Mouse (Mus musculus) neural tube, embryonic 11.5 days (tissue): Measurements from ENCODE around the gene Ccdc47. TPM values are rescaled to one million over a fixed set of nuclear protein-coding genes. Genes with fewer than 3 reads are reported as not detected.
"Not testable (repeated sequence)": the region's sequence is repeated elsewhere in the genome, so short reads cannot be mapped to it uniquely, and the experiment has no call there.

ENCODE experiments used
- ATAC-seq: fragments of 200-750 bp; cut with Nextera tagmentation; 2 replicates; pipeline ENCODE4 v1.8.0; 2017; ENCODE audit warnings: moderate number of reproducible peaks, mild to moderate bottlenecking, moderate TSS enrichment, moderate library complexity; ENCODE audit not compliant: insufficient read depth, low FRiP score, low TSS enrichment
- DNase-seq: peaks from one replicate; pipeline ENCODE4 v3.0.0-alpha.2; 2015; ENCODE audit warnings: low spot score
- H3K27ac ChIP-seq: fragments of 300-500 bp; sonication (generic); 2 replicates; pipeline ENCODE4 v1.5.1; 2014; ENCODE audit warnings: low read depth, mild to moderate bottlenecking, low read length
- H3K27me3 ChIP-seq: fragments of 300-500 bp; sonication (generic); 2 replicates; pipeline ENCODE4 v1.6.1; 2014; ENCODE audit warnings: mild to moderate bottlenecking, low read length, mixed read lengths; ENCODE audit not compliant: control insufficient read depth, insufficient read depth
- H3K36me3 ChIP-seq: fragments of 300-500 bp; sonication (generic); 2 replicates; pipeline ENCODE4 v1.6.1; 2014; ENCODE audit warnings: mild to moderate bottlenecking, low read length, moderate library complexity, mixed read lengths; ENCODE audit not compliant: control insufficient read depth, insufficient read depth
- H3K4me1 ChIP-seq: fragments of 300-500 bp; sonication (generic); 2 replicates; pipeline ENCODE4 v1.6.1; 2014; ENCODE audit warnings: low read length, mixed read lengths; ENCODE audit not compliant: control insufficient read depth, insufficient read depth
- H3K4me2 ChIP-seq: fragments of 300-500 bp; sonication (generic); 2 replicates; pipeline ENCODE4 v1.6.1; 2014; ENCODE audit warnings: low read depth, mild to moderate bottlenecking, moderate library complexity
- H3K4me3 ChIP-seq: fragments of 300-500 bp; sonication (generic); 2 replicates; pipeline ENCODE4 v1.5.1; 2014; ENCODE audit warnings: low read depth, low read length
- H3K9ac ChIP-seq: fragments of 300-500 bp; sonication (generic); 2 replicates; pipeline ENCODE4 v1.6.1; 2014; ENCODE audit warnings: mild to moderate bottlenecking, low read length
- H3K9me3 ChIP-seq: fragments of 300-500 bp; sonication (generic); 2 replicates; pipeline ENCODE4 v1.6.1; 2016; ENCODE audit warnings: low read length; ENCODE audit not compliant: control insufficient read depth
- WGBS: fragments of 180-500 bp; shearing (Covaris S2); extraction: QIAGEN DNeasy Blood & Tissue Kit; methylation state at CpG from one replicate; pipeline ENCODE4 v1.1.7; 2014; 5-methylcytosine and 5-hydroxymethylcytosine counted together
- polyA plus RNA-seq: library from polyadenylated mRNA; unstranded; fragments of >200 nt; fragmentation: Nextera tagmentation; extraction: Ambion mirVana; gene quantifications from 2 replicates; pipeline ENCODE4 v1.2.1, GENCODE M21; 2014

Gene Ccdc47
- polyA plus RNA-seq, 1 experiment from 2014 or later = 73.4 TPM

- H3K4me3 ChIP-seq = no peak within 1 kb of the TSS
Observed at GRCm38 (mm10) chr11:106202123-106202465, 14.1 kb downstream of the Ccdc47 start, which contains the start of gene Strada. TSS of gene Strada (minus strand) at chr11:106202168.

GRCm38 (mm10) chr11:106201337-106202122 lies 14.6 kb downstream of the Ccdc47 start:
- 97% methylated on average over 19 of the region's 19 CpGs for WGBS
- H3K36me3 ChIP-seq = peaks cover 9% of the 10 kb centered on the region
- H3K27ac ChIP-seq = no peak overlapping the region
- no peak for DNase-seq
- no peaks in the 10 kb centered on the region for H3K27me3 ChIP-seq
- no peak overlapping the region for H3K9ac ChIP-seq
- no peak overlapping the region for H3K4me3 ChIP-seq
- no peaks in the 10 kb centered on the region for H3K4me1 ChIP-seq
- no peaks in the 10 kb centered on the region for H3K9me3 ChIP-seq
- ATAC-seq = no peak
- no peak overlapping the region for H3K4me2 ChIP-seq

More at GRCm38 (mm10) chr11:106202123-106202465, 14.1 kb downstream of the Ccdc47 start, which contains the start of gene Strada:
- no peak within 1 kb of the TSS for H3K4me2 ChIP-seq
- H3K4me1 ChIP-seq = no peaks in the 10 kb centered on the region
- H3K27me3 ChIP-seq = no peaks in the 10 kb centered on the region
- peaks cover 9% of the 10 kb centered on the region for H3K36me3 ChIP-seq
- DNase-seq = no peak
- ATAC-seq = no peak
- 91% methylated on average over 5 of the region's 5 CpGs for WGBS
- no peak within 1 kb of the TSS for H3K27ac ChIP-seq
- H3K9me3 ChIP-seq = no peaks in the 10 kb centered on the region
- no peak within 1 kb of the TSS for H3K9ac ChIP-seq

- DNase-seq = no peak
- Histone ChIP-seq H3K27me3 (no peaks in the 10 kb centered on the region), H3K9ac (no peak overlapping the region), H3K36me3 (peaks cover 9% of the 10 kb centered on the region), H3K4me2 (no peak overlapping the region), H3K4me3 (no peak overlapping the region), H3K9me3 (no peaks in the 10 kb centered on the region), H3K4me1 (no peaks in the 10 kb centered on the region), H3K27ac (no peak overlapping the region)
- ATAC-seq = no peak
- 86% methylated on average over 6 of the region's 6 CpGs for WGBS
Observed at GRCm38 (mm10) chr11:106200756-106201155, 15.4 kb downstream of the Ccdc47 start.

GRCm38 (mm10) chr11:106199997-106200396 lies 16.1 kb downstream of the Ccdc47 start:
- H3K36me3 ChIP-seq, H3K4me2 ChIP-seq, DNase-seq, H3K9ac ChIP-seq, H3K27me3 ChIP-seq, H3K4me3 ChIP-seq, H3K9me3 ChIP-seq, H3K4me1 ChIP-seq, H3K27ac ChIP-seq, ATAC-seq: not testable (repeated sequence)
- WGBS = 94% methylated on average over 7 of the region's 7 CpGs

- no peak overlapping the region for H3K27ac ChIP-seq
- no peaks in the 10 kb centered on the region for H3K9me3 ChIP-seq
- H3K27me3 ChIP-seq = no peaks in the 10 kb centered on the region
- no peak overlapping the region for H3K9ac ChIP-seq
- WGBS = 94% methylated on average over 4 of the region's 4 CpGs
- peaks cover 7% of the 10 kb centered on the region for H3K36me3 ChIP-seq
- no peak overlapping the region for H3K4me2 ChIP-seq
- ATAC-seq = no peak
- DNase-seq = no peak
- H3K4me3 ChIP-seq = no peak overlapping the region
- H3K4me1 ChIP-seq = no peaks in the 10 kb centered on the region
Observed at GRCm38 (mm10) chr11:106198277-106198676, 17.9 kb downstream of the Ccdc47 start.

GRCm38 (mm10) chr11:106195341-106195740 lies 20.8 kb downstream of the Ccdc47 start:
- H3K36me3 ChIP-seq = peaks cover 5% of the 10 kb centered on the region
- no peak overlapping the region for H3K4me3 ChIP-seq
- H3K27me3 ChIP-seq = no peaks in the 10 kb centered on the region
- H3K9me3 ChIP-seq = no peaks in the 10 kb centered on the region
- ATAC-seq = no peak
- DNase-seq = no peak
- H3K27ac ChIP-seq = no peak overlapping the region
- H3K4me2 ChIP-seq = no peak overlapping the region
- 0 out of 2 replicates have a peak, but pooled peaks cover 4% of the 10 kb centered on the region for H3K4me1 ChIP-seq
- no peak overlapping the region for H3K9ac ChIP-seq

GRCm38 (mm10) chr11:106194891-106195290 lies 21.3 kb downstream of the Ccdc47 start:
- DNase-seq (no peak), ATAC-seq (no peak)
- no peaks in the 10 kb centered on the region for H3K27me3 ChIP-seq
- peaks cover 5% of the 10 kb centered on the region for H3K36me3 ChIP-seq
- 0 out of 2 replicates have a peak, but pooled peaks cover 4% of the 10 kb centered on the region for H3K4me1 ChIP-seq
- no peak overlapping the region for H3K9ac ChIP-seq
- no peak overlapping the region for H3K4me2 ChIP-seq
- H3K27ac ChIP-seq = no peak overlapping the region
- 92% methylated on average over 7 of the region's 7 CpGs for WGBS
- no peaks in the 10 kb centered on the region for H3K9me3 ChIP-seq
- no peak overlapping the region for H3K4me3 ChIP-seq

- WGBS = 39% methylated on average over 3 of the region's 3 CpGs
- no peak for ATAC-seq
Observed at GRCm38 (mm10) chr11:106194155-106194541, 22.0 kb downstream of the Ccdc47 start.

More at GRCm38 (mm10) chr11:106194155-106194541, 22.0 kb downstream of the Ccdc47 start:
- no peak for DNase-seq
- peak overlapping the region; percentile 39 for H3K27ac ChIP-seq
- H3K36me3 ChIP-seq = peaks cover 5% of the 10 kb centered on the region
- no peaks in the 10 kb centered on the region for H3K27me3 ChIP-seq
- peak overlapping the region; percentile 64 for H3K9ac ChIP-seq
- H3K4me2 ChIP-seq = peak overlapping the region; percentile 47
- no peaks in the 10 kb centered on the region for H3K9me3 ChIP-seq
- H3K4me1 ChIP-seq = 0 out of 2 replicates have a peak, but pooled peaks cover 4% of the 10 kb centered on the region
- H3K4me3 ChIP-seq = peak overlapping the region; percentile 52
